Mouse (Mus musculus): ENCODE data around the gene Cadm2.
A peak's percentile ranks its signal among the peaks of the same experiment; 100 is the strongest.

Cadm2 gene

GRCm38 (mm10) chr16:66761546-66762473 lies 858.9 kb downstream of the Cadm2 start:
- DNase-seq (ENCODE audit: low read depth, low spot score), result no peak

GRCm38 (mm10) chr16:66748533-66748932 lies 872.2 kb downstream of the Cadm2 start:
- DNase-seq (ENCODE audit: low read depth, low spot score), result no peak

GRCm38 (mm10) chr16:66731212-66731611 lies 889.5 kb downstream of the Cadm2 start:
- DNase-seq (ENCODE audit: low read depth, low spot score), result no peak

GRCm38 (mm10) chr16:66706476-66706875 lies 914.2 kb downstream of the Cadm2 start:
- no peak for DNase-seq (ENCODE audit: low read depth, low spot score)

- DNase-seq (ENCODE audit: low read depth, low spot score), result no peak
Observed at GRCm38 (mm10) chr16:66694783-66695182, 925.9 kb downstream of the Cadm2 start.

GRCm38 (mm10) chr16:66677241-66677640 lies 943.5 kb downstream of the Cadm2 start:
- no peak for DNase-seq (ENCODE audit: low read depth, low spot score)

GRCm38 (mm10) chr16:66651013-66651362 lies 969.7 kb downstream of the Cadm2 start:
- no peak for DNase-seq (ENCODE audit: low read depth, low spot score)

- DNase-seq (ENCODE audit: low read depth, low spot score), result no peak
Observed at GRCm38 (mm10) chr16:66650348-66651012, 970.2 kb downstream of the Cadm2 start.

GRCm38 (mm10) chr16:66647798-66648197 lies 972.9 kb downstream of the Cadm2 start:
- DNase-seq (ENCODE audit: low read depth, low spot score), result peak; percentile 16

GRCm38 (mm10) chr16:66643606-66644005 lies 977.1 kb downstream of the Cadm2 start:
- no peak for DNase-seq (ENCODE audit: low read depth, low spot score)

- no peak for DNase-seq (ENCODE audit: low read depth, low spot score)
Observed at GRCm38 (mm10) chr16:66627527-66627926, 993.2 kb downstream of the Cadm2 start.

GRCm38 (mm10) chr16:66622423-66622822 lies 998.3 kb downstream of the Cadm2 start:
- no peak for DNase-seq (ENCODE audit: low read depth, low spot score)

GRCm38 (mm10) chr16:66612624-66613023 lies 1008.1 kb downstream of the Cadm2 start:
- DNase-seq (ENCODE audit: low read depth, low spot score), result no peak
